In the genomic region with DNA sequence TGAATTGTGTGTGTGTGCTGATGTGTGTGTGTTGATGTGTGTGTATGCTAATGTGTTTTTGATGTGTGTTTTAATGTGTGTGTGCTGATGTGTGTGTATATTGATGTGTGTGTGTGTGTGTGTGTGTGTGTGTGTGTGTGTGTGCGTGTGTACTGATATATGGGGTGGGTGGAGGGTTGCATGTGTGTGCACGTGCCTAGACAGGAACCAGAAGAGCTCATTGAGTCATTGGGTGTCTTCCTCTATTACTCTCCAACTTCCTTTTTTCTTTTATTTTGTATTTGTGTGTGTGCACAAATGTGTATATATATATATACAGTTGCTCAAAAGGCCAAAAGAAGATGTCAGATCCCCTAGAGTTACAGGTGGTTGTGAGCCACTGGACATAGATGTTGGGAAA, we compare ENCODE assay signal across 25 mouse cellular contexts.
A peak's percentile ranks its signal among the peaks of the same experiment; 100 is the strongest.
DNase-seq lines count a peak whose midpoint lies in the region; ATAC-seq lines count a peak whose summit lies in the region.
"Had no signal": no experiment of that assay in that cellular context is flagged by ENCODE, and none has a peak within 500 bp of the region (broad histone marks: within the 10 kb centered on the region; RNA-seq: fewer than 3 reads in every experiment).

No protein-coding gene starts in this region.

- no peak overlapping the region for H3K9ac ChIP-seq in midbrain, embryonic 11.5 days (ENCODE audit: low read length)
- H3K9ac ChIP-seq in midbrain, embryonic 13.5 days (replicated peaks) = no peak overlapping the region
- H3K9ac ChIP-seq: embryonic facial prominence, embryonic 13.5 days; embryonic facial prominence, embryonic 15.5 days; forebrain, embryonic 12.5 days had no signal

- no peaks in the 10 kb centered on the region for H3K27me3 ChIP-seq in midbrain, embryonic 11.5 days (ENCODE audit: control insufficient read depth, insufficient read depth, low read length)
- no peaks in the 10 kb centered on the region for H3K27me3 ChIP-seq in midbrain, embryonic 13.5 days
- H3K27me3 ChIP-seq in limb, embryonic 10.5 days (ENCODE audit: low read depth, poor library complexity, severe bottlenecking) = peaks cover 9% of the 10 kb centered on the region; the same call in 1 of the 2 replicates
- H3K27me3 ChIP-seq: embryonic facial prominence, embryonic 15.5 days; forebrain, embryonic 12.5 days had no signal

- no peak overlapping the region for H3K4me3 ChIP-seq in midbrain, embryonic 11.5 days (ENCODE audit: low read depth, low read length)
- H3K4me3 ChIP-seq in midbrain, embryonic 13.5 days (replicated peaks) = no peak overlapping the region
- no peak overlapping the region for H3K4me3 ChIP-seq in limb, embryonic 10.5 days
- H3K4me3 ChIP-seq: embryonic facial prominence, embryonic 13.5 days; embryonic facial prominence, embryonic 15.5 days; erythroblast, embryonic 14.5 days; forebrain, embryonic 10.5 days; forebrain, embryonic 12.5 days had no signal

- no peaks in the 10 kb centered on the region for H3K36me3 ChIP-seq in midbrain, embryonic 11.5 days (ENCODE audit: control insufficient read depth, insufficient read depth, low read length)
- no peaks in the 10 kb centered on the region for H3K36me3 ChIP-seq in midbrain, embryonic 13.5 days
- H3K36me3 ChIP-seq in limb, embryonic 10.5 days = no peaks in the 10 kb centered on the region
- H3K36me3 ChIP-seq: embryonic facial prominence, embryonic 13.5 days; embryonic facial prominence, embryonic 15.5 days; forebrain, embryonic 10.5 days; forebrain, embryonic 12.5 days had no signal

- WGBS in midbrain, embryonic 11.5 days = 93% methylated on average over 2 of the region's 2 CpGs
- 84% methylated on average over 2 of the region's 2 CpGs for WGBS in midbrain, embryonic 13.5 days
- 86% methylated on average over 2 of the region's 2 CpGs for whole genome bisulfite sequencing in limb, embryonic 10.5 days

- DNase-seq in midbrain, embryonic 11.5 days (ENCODE audit: low spot score, missing footprints) = peak; percentile 69
- DNase-seq in A20 (ENCODE audit: low read depth, low spot score) = peak; percentile 2
- DNase-seq in limb, embryonic 10.5 days (ENCODE audit: low spot score) = peak; percentile 15
- DNase-seq in gastrocnemius, adult 18-20 months (ENCODE audit: low spot score) = no peak
- DNase-seq in urinary bladder, postnatal 4 days (ENCODE audit: low spot score in 2 of 2) = no peak
- DNase-seq: adrenal gland, adult 2 months; adrenal gland, postnatal 10 days; adrenal gland, postnatal 25 days; cerebellum, adult 11 months; cerebellum, adult 18-20 months; cerebellum, adult 8-10 months; cerebellum, adult 9-11 months; cerebellum, postnatal 14 days; cerebellum, postnatal 36 days; embryo, embryonic 11 days had no signal

- ATAC-seq in midbrain, embryonic 11.5 days (ENCODE audit: low FRiP score) = no peak
- no peak for ATAC-seq in midbrain, embryonic 13.5 days
- ATAC-seq in megakaryocyte progenitor cell, adult 5-6 weeks (replicated peaks; ENCODE audit: poor library complexity) = peak; percentile 58; the same call in 1 of the 2 replicates
- ATAC-seq in inflammation-experienced regulatory T-cells, adult 6 months = no peak
- ATAC-seq: forebrain, embryonic 14.5 days; forebrain, embryonic 16.5 days had no signal

- H3K4me2 ChIP-seq in midbrain, embryonic 11.5 days = no peak overlapping the region
- H3K4me2 ChIP-seq in midbrain, embryonic 13.5 days (replicated peaks) = no peak overlapping the region
- H3K4me2 ChIP-seq: embryonic facial prominence, embryonic 13.5 days; embryonic facial prominence, embryonic 15.5 days; forebrain, embryonic 12.5 days had no signal

- H3K9me3 ChIP-seq in midbrain, embryonic 11.5 days (ENCODE audit: control insufficient read depth, low read length) = no peaks in the 10 kb centered on the region
- peaks cover 4% of the 10 kb centered on the region; the same call in 1 of the 2 replicates for H3K9me3 ChIP-seq in midbrain, embryonic 13.5 days
- no peaks in the 10 kb centered on the region for H3K9me3 ChIP-seq in limb, embryonic 10.5 days (replicated peaks)
- H3K9me3 ChIP-seq: embryonic facial prominence, embryonic 15.5 days had no signal

- H3K27ac ChIP-seq in midbrain, embryonic 11.5 days (ENCODE audit: low read depth, low read length) = no peak overlapping the region
- no peak overlapping the region for H3K27ac ChIP-seq in midbrain, embryonic 13.5 days
- H3K27ac ChIP-seq in limb, embryonic 10.5 days = no peak overlapping the region
- H3K27ac ChIP-seq: embryonic facial prominence, embryonic 13.5 days; embryonic facial prominence, embryonic 15.5 days; forebrain, embryonic 10.5 days; forebrain, embryonic 12.5 days had no signal

- no peaks in the 10 kb centered on the region for H3K4me1 ChIP-seq in midbrain, embryonic 11.5 days (ENCODE audit: control insufficient read depth, insufficient read depth, low read length)
- H3K4me1 ChIP-seq in midbrain, embryonic 13.5 days (replicated peaks) = no peaks in the 10 kb centered on the region
- H3K4me1 ChIP-seq in limb, embryonic 10.5 days = peaks cover 10% of the 10 kb centered on the region
- H3K4me1 ChIP-seq: embryonic facial prominence, embryonic 15.5 days; forebrain, embryonic 10.5 days; forebrain, embryonic 12.5 days had no signal

Comparison
In these comparisons a context has a peak if more than half of its experiments do, and no peak if none do; other contexts are left out.
1. DNase-seq: peak in midbrain, embryonic 11.5 days (single experiment), A20 (single experiment) and limb, embryonic 10.5 days (single experiment); none in gastrocnemius, adult 18-20 months (single experiment) and urinary bladder, postnatal 4 days (0 of 2).